Mouse (Mus musculus): ENCODE data around the gene Nubp2. TPM values are rescaled to one million over a fixed set of nuclear protein-coding genes. Genes with fewer than 3 reads are reported as not detected.

Nubp2 gene
- polyA plus RNA-seq, 1 experiment from 2014 or later, result 63.2 TPM

DNA sequence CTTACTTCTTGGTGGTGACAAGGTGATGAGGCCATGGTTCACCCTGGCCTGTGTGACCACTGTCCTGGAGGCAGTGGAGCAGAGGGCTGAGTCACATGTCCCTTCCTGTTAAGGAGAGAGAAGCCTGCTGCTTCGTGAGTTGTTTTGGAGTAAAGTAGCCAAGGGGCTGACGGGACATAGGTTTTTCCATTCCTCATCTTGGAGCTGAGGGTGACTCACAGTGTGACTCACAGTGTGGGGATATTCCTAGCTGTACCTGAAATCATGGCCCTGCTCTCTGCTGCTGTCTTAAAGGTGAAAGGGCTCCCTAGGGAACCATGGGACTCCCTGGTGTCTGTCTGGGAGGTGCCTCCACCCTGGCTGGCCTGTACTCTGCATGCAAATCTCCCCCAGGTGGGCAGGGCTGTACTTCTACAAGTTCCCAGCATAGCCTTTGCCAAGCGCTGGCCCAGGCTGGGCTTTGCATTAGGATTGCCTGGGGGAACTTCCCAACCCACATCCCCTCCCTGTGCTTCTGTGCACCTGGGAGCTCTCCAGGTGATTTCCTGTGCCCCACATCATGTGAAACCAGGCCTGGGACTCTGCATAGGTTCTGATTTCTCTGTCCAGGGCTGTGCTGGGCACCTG, 30.2 kb downstream of the Nubp2 start:
- Histone ChIP-seq H3K4me1 (peaks cover 12% of the 10 kb centered on the region), H3K4me2 (no peak overlapping the region), H3K27ac (replicated peaks) (no peak overlapping the region), H3K9ac (replicated peaks) (no peak overlapping the region), H3K4me3 (replicated peaks) (no peak overlapping the region), H3K27me3 (replicated peaks) (no peaks in the 10 kb centered on the region; the same call in 1 of the 2 replicates), H3K9me3 (replicated peaks) (no peaks in the 10 kb centered on the region), H3K36me3 (peaks cover 59% of the 10 kb centered on the region)
- WGBS, result 76% methylated on average over 3 of the region's 3 CpGs
- no peak for ATAC-seq (ENCODE audit: low FRiP score)

DNA sequence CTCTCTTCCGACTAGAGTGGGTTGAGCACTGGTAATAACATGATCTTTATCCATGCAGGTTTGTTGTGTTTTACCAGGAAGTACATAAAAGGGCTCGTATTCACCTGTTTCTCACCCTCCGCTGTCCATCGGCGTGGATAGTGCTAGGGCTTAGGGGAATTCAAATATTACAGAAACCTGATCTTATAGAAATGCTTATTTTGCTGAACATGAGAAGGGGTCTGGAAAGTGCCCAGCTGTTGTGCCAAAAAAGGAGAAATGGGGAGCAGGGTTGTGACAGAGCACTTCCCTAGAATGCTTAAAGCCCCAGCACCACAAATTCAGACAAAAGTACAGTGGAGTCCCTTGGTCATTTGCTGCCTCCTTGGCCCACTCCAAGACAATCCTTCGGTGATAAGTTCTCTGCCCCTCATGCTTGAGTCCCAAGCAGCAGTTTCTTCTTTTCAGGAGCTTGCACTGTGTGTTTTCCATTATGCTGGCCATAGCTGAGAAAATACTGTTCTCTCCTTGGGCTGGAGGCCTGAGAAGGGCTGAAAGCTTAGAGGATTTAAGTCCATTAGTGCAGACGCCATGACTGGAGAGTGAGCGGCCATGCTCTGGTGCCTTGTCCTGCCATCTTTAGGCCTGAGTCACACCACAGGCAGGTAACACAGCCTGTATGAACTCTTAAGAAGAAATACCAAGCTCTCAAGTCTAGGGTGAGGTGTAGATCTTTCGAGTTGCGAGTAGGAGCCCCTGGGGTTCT, 34.6 kb downstream of the Nubp2 start:
- Histone ChIP-seq H3K4me1 (peaks cover 23% of the 10 kb centered on the region), H3K27ac (replicated peaks) (no peak overlapping the region), H3K9me3 (replicated peaks) (no peaks in the 10 kb centered on the region), H3K36me3 (peaks cover 23% of the 10 kb centered on the region), H3K27me3 (replicated peaks) (no peaks in the 10 kb centered on the region; the same call in 1 of the 2 replicates), H3K4me3 (replicated peaks) (peak overlapping the region; percentile 98), H3K4me2 (peak overlapping the region; percentile 93), H3K9ac (replicated peaks) (peak overlapping the region; percentile 70)
- no peak for ATAC-seq (ENCODE audit: low FRiP score)
- 85% methylated on average over 10 of the region's 10 CpGs for WGBS

DNA sequence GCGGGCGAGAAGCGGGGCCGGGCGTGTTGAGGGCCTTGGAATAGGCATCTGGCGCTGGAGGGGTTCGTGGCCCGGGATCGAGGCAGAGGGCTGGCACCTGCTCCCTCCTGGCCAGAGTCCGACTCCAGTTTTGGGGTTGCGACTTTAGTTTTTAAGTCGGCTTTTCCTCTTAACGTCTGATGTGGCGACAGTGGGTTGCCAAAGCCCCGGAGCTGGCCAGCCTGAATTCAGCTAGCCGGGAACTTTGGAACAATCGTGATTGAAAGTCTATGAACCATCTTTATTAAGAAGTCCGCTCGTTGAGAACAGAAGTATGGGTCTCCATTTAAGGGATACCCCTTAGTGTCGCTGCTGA, 35.4 kb downstream of the Nubp2 start:
- no peak for ATAC-seq (ENCODE audit: low FRiP score)
- Histone ChIP-seq H3K4me2 (peak overlapping the region; percentile 93), H3K9me3 (replicated peaks) (no peaks in the 10 kb centered on the region), H3K27ac (replicated peaks) (peak overlapping the region; percentile 98), H3K9ac (replicated peaks) (peak overlapping the region; percentile 70), H3K27me3 (replicated peaks) (no peaks in the 10 kb centered on the region; the same call in 1 of the 2 replicates), H3K4me3 (replicated peaks) (peak overlapping the region; percentile 98), H3K4me1 (peaks cover 23% of the 10 kb centered on the region), H3K36me3 (peaks cover 15% of the 10 kb centered on the region)
- 2% methylated on average over 20 of the region's 20 CpGs for WGBS

DNA sequence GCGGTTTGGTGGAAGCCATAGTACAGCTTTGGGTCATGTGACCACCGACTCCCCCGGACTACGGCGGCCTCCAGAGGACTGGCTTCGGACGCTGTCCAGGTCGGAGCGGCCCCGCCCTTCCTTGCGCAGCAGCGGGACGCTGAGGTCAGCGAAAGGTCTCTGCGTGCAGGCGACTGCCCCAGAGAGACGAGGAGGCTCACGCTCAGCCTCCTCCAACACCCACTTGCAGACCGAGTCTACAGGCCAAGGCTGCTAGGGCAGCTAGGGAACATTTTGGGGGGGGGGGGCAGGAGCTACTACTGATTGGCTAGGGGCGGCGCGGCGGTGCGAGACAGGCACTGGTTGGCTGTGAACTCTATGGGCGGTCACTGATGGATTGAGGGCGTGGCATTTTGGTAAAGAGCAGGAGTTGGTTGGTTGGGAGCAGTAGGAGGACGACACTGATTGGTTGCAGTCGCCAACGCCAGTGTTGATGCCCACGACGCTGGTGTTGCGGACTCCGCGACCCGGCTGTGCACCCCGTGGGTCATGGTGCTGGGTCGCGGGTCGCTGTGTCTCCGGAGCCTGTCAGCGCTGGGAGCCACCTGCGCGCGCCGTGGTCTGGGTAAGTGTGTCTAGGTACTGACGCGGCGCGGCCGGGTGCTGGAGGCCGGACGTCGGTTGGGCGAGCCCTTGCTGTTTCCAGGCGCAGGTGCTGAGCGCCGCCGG, 35.9 kb downstream of the Nubp2 start, which contains the start of gene Fahd1:
TSS of gene Fahd1 (minus strand) at position 300 of the 708 bp plus-strand sequence.
- peak; percentile 100 for ATAC-seq (ENCODE audit: low FRiP score)
- peaks cover 12% of the 10 kb centered on the region for H3K36me3 ChIP-seq
- WGBS, result 1% methylated on average over 58 of the region's 58 CpGs
- H3K4me3 ChIP-seq (replicated peaks), result peak within 1 kb of the TSS; percentile 98
- peak within 1 kb of the TSS; percentile 93 for H3K4me2 ChIP-seq
- no peaks in the 10 kb centered on the region; the same call in 1 of the 2 replicates for H3K27me3 ChIP-seq (replicated peaks)
- H3K9ac ChIP-seq (replicated peaks), result peak within 1 kb of the TSS; percentile 77
- no peaks in the 10 kb centered on the region for H3K9me3 ChIP-seq (replicated peaks)
- H3K4me1 ChIP-seq, result peaks cover 23% of the 10 kb centered on the region
- peak within 1 kb of the TSS; percentile 98 for H3K27ac ChIP-seq (replicated peaks)

DNA sequence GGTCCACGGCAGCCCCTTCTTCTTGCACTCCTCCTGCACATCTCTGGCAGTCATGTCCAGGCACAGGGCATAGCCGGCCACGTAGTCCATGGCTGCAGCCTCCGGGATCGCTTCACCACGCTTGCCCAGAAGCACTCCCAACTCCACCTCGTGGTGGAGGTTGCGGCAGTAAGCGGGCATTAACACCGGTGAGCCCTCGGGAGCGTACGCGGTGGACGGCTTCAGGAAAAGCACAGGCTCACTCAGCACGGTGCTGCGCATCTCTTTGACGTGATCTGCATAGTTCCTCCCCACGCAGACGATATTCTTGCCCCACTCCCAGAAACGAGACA, 36.5 kb downstream of the Nubp2 start:
- WGBS, result 0% methylated on average over 21 of the region's 21 CpGs
- H3K36me3 ChIP-seq, result peaks cover 9% of the 10 kb centered on the region
- H3K4me2 ChIP-seq, result peak overlapping the region; percentile 93
- ATAC-seq (ENCODE audit: low FRiP score), result peak; percentile 79
- H3K9ac ChIP-seq (replicated peaks), result peak overlapping the region; percentile 77
- peaks cover 23% of the 10 kb centered on the region for H3K4me1 ChIP-seq
- no peaks in the 10 kb centered on the region for H3K9me3 ChIP-seq (replicated peaks)
- H3K4me3 ChIP-seq (replicated peaks), result peak overlapping the region; percentile 98
- peak overlapping the region; percentile 98 for H3K27ac ChIP-seq (replicated peaks)
- no peaks in the 10 kb centered on the region; the same call in 1 of the 2 replicates for H3K27me3 ChIP-seq (replicated peaks)

DNA sequence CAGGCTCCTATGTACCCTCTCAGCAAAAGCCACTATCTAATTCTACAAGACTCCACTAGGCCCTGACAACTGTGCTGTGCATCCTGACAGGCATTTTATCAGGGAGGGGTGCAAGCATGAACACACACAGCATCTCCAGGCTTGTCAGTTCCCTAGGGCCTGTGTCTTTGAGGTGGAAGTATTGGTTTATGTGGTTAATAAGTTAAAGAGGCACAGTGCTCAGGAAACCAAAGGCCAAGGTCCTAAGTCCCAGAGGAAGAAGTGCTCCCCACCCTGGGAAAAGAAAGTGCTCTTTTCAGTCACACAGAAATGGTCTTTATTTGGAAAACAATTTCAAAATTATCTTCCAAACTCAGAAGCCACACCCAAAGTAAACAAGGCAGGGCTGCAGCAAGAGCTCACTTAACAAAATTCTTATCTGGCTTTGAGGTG, 37.5 kb downstream of the Nubp2 start:
- no peak for ATAC-seq (ENCODE audit: low FRiP score)

DNA sequence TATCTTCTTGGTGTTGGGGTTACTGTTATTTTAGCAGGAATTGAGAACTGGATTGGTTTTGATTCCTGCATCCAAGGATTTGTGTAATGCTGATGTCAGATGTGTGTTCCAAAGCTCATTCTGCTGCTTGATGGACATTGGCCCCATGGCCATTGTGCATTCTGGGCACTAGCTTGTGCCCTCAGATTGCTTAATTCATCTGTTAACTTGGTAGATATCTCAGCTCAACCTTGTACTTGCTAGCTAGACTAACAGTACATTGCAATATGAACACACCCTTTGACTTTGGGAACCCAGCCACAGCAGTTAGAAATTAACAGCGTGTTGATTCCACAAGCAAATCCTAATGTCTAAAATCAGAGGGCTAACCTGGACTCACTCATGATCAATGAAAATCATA, 38.8 kb downstream of the Nubp2 start:
- Histone ChIP-seq H3K27me3 (replicated peaks) (peaks cover 11% of the 10 kb centered on the region), H3K4me1 (peaks cover 23% of the 10 kb centered on the region), H3K36me3 (no peaks in the 10 kb centered on the region), H3K27ac (replicated peaks) (no peak overlapping the region), H3K4me2 (no peak overlapping the region), H3K4me3 (replicated peaks) (no peak overlapping the region), H3K9ac (replicated peaks) (no peak overlapping the region), H3K9me3 (replicated peaks) (no peaks in the 10 kb centered on the region)
- no peak for ATAC-seq (ENCODE audit: low FRiP score)
- WGBS, result 100% methylated on average over 1 of the region's 1 CpGs

More for the DNA sequence above, 37.5 kb downstream of the Nubp2 start:
- H3K9me3 ChIP-seq (replicated peaks), result no peaks in the 10 kb centered on the region
- peak overlapping the region; percentile 93 for H3K4me2 ChIP-seq
- H3K4me3 ChIP-seq (replicated peaks), result peak overlapping the region; percentile 12; the same call in 1 of the 2 replicates
- H3K4me1 ChIP-seq, result peaks cover 23% of the 10 kb centered on the region
- no peak overlapping the region for H3K9ac ChIP-seq (replicated peaks)
- H3K36me3 ChIP-seq, result peaks cover 5% of the 10 kb centered on the region
- no peak overlapping the region for H3K27ac ChIP-seq (replicated peaks)
- peaks cover 5% of the 10 kb centered on the region; the same call in 1 of the 2 replicates for H3K27me3 ChIP-seq (replicated peaks)

DNA sequence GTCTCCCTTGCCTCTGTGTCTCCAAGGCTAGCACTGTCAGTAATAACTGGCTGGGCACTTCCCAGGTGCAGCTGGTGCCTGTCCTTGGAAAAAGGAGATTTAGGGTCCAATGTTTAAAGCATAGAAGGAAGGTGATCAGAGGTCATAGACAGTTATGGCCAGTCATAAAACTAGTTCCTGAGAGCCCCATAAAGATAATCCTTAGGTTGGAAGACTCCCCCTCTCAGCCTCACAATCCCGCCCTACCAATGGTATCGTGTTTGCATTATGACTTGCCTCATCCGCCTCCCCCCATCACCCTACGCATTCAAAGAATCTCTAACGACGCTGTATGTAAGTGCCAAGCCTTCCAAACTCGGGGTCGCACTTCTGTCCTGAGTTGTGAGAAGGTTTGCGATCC, 41.6 kb downstream of the Nubp2 start:
- Histone ChIP-seq H3K27ac (replicated peaks) (no peak overlapping the region), H3K4me1 (peaks cover 10% of the 10 kb centered on the region), H3K9ac (replicated peaks) (no peak overlapping the region), H3K4me3 (replicated peaks) (no peak overlapping the region), H3K4me2 (no peak overlapping the region), H3K36me3 (no peaks in the 10 kb centered on the region), H3K27me3 (replicated peaks) (peaks cover 27% of the 10 kb centered on the region), H3K9me3 (replicated peaks) (no peaks in the 10 kb centered on the region)
- 40% methylated on average over 9 of the region's 9 CpGs for WGBS
- no peak for ATAC-seq (ENCODE audit: low FRiP score)

DNA sequence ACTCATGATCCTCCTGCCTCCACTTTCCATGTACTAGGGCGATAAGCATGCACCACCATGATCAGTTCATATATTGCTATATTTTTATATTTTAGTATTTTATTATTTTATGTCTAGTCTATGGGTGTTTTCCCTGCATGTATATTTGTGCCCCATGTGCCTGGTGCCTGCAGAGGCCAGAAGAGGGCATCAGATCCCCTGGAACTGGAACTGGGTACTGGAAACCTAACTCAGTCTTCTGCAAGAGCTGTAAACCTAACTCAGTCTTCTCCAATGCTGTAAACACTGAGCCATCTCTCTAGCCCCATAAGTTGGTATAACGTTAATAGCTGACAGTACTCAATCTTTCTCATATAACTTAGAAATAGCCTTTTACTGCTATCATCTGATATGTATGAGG, 43.5 kb downstream of the Nubp2 start:
- 64% methylated on average over 2 of the region's 2 CpGs for WGBS
- Histone ChIP-seq H3K4me2 (no peak overlapping the region), H3K27ac (replicated peaks) (no peak overlapping the region), H3K4me3 (replicated peaks) (no peak overlapping the region), H3K4me1 (no peaks in the 10 kb centered on the region), H3K27me3 (replicated peaks) (peaks cover 27% of the 10 kb centered on the region), H3K9me3 (replicated peaks) (no peaks in the 10 kb centered on the region), H3K9ac (replicated peaks) (no peak overlapping the region), H3K36me3 (no peaks in the 10 kb centered on the region)
- ATAC-seq (ENCODE audit: low FRiP score), result no peak

DNA sequence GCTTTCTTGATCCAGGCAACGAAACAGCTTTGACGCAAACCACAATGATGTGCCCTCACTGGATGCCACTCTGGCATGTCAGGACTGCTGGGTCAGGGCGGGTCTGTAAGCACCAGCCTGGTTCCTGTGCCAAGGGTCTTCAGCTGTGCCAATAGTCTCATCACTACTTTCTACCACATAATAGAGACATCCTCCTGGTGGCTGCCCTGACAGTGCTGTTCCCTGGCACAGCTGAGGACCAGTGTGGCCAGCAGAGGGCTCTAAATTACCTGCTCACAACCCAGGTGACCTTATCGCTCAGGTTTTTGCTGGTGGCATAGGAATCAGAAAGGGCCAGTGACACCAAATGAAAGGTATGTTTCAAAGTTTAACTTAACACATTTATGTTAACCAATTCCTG, 45.0 kb downstream of the Nubp2 start:
- Histone ChIP-seq H3K4me1 (no peaks in the 10 kb centered on the region), H3K9me3 (replicated peaks) (no peaks in the 10 kb centered on the region), H3K36me3 (no peaks in the 10 kb centered on the region), H3K9ac (replicated peaks) (no peak overlapping the region), H3K4me2 (no peak overlapping the region), H3K27me3 (replicated peaks) (peaks cover 33% of the 10 kb centered on the region), H3K27ac (replicated peaks) (no peak overlapping the region), H3K4me3 (replicated peaks) (no peak overlapping the region)
- WGBS, result 54% methylated on average over 4 of the region's 4 CpGs
- no peak for ATAC-seq (ENCODE audit: low FRiP score)

DNA sequence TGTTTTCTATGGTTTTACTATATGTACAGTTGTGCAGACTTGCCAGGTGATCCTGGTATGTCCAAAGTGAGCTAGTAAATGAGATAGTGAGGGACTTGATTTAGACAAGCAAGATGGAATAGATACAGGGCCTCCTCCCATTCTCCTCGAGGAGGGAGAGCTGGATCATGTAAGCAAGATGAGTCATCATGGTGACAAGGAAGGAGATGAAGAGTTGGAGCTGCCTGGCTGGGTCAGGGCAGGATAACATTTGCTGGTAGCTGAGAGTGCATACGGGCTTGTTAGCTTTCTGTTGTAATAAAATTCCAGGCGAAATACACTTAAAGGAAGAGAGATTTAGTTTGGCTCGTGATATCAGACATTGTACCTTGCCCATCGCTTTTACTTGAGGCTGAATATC, 45.8 kb downstream of the Nubp2 start:
- no peak for ATAC-seq (ENCODE audit: low FRiP score)
- Histone ChIP-seq H3K4me2 (no peak overlapping the region), H3K36me3 (no peaks in the 10 kb centered on the region), H3K9ac (replicated peaks) (no peak overlapping the region), H3K4me3 (replicated peaks) (no peak overlapping the region), H3K27me3 (replicated peaks) (peaks cover 36% of the 10 kb centered on the region), H3K4me1 (no peaks in the 10 kb centered on the region), H3K27ac (replicated peaks) (no peak overlapping the region), H3K9me3 (replicated peaks) (no peaks in the 10 kb centered on the region)
- WGBS, result 69% methylated on average over 5 of the region's 5 CpGs
